Mouse (Mus musculus): ENCODE results near the gene Lrig1.
A peak's percentile ranks its signal among the peaks of the same experiment; 100 is the strongest.

The Lrig1 gene

GRCm38 (mm10) chr6:94647574-94648430, 52.2 kb downstream of the Lrig1 start:
- peak in 1 of 2 experiments; percentile 43 for DNase-seq (ENCODE audit: low spot score in 2 of 2)

- no peak for DNase-seq (ENCODE audit: low spot score in 2 of 2)
Measured at GRCm38 (mm10) chr6:94646902-94647301, 53.1 kb downstream of the Lrig1 start.

- DNase-seq (ENCODE audit: low spot score in 2 of 2): no peak
Measured at GRCm38 (mm10) chr6:94646274-94646863, 53.6 kb downstream of the Lrig1 start.

- DNase-seq (ENCODE audit: low spot score in 2 of 2): no peak
Measured at GRCm38 (mm10) chr6:94645723-94646122, 54.2 kb downstream of the Lrig1 start.

GRCm38 (mm10) chr6:94644641-94645040, 55.3 kb downstream of the Lrig1 start:
- DNase-seq (ENCODE audit: low spot score in 2 of 2): no peak

- no peak for DNase-seq (ENCODE audit: low spot score in 2 of 2)
Measured at GRCm38 (mm10) chr6:94643989-94644388, 56.0 kb downstream of the Lrig1 start.

- DNase-seq (ENCODE audit: low spot score in 2 of 2): no peak
Measured at GRCm38 (mm10) chr6:94642048-94642447, 57.9 kb downstream of the Lrig1 start.

- no peak for DNase-seq (ENCODE audit: low spot score in 2 of 2)
Measured at GRCm38 (mm10) chr6:94640297-94640696, 59.7 kb downstream of the Lrig1 start.

- DNase-seq (ENCODE audit: low spot score in 2 of 2): no peak
Measured at GRCm38 (mm10) chr6:94637024-94637434, 62.9 kb downstream of the Lrig1 start.

GRCm38 (mm10) chr6:94635343-94635742, 64.6 kb downstream of the Lrig1 start:
- DNase-seq (ENCODE audit: low spot score in 2 of 2): no peak

GRCm38 (mm10) chr6:94634710-94635109, 65.2 kb downstream of the Lrig1 start:
- no peak for DNase-seq (ENCODE audit: low spot score in 2 of 2)

GRCm38 (mm10) chr6:94634274-94634673, 65.7 kb downstream of the Lrig1 start:
- no peak for DNase-seq (ENCODE audit: low spot score in 2 of 2)

- no peak for DNase-seq (ENCODE audit: low spot score in 2 of 2)
Measured at GRCm38 (mm10) chr6:94631779-94632082, 68.2 kb downstream of the Lrig1 start.

- no peak for DNase-seq (ENCODE audit: low spot score in 2 of 2)
Measured at GRCm38 (mm10) chr6:94631051-94631778, 68.7 kb downstream of the Lrig1 start.

GRCm38 (mm10) chr6:94628787-94629186, 71.2 kb downstream of the Lrig1 start:
- DNase-seq (ENCODE audit: low spot score in 2 of 2): no peak

GRCm38 (mm10) chr6:94627714-94628595, 72.0 kb downstream of the Lrig1 start:
- no peak for DNase-seq (ENCODE audit: low spot score in 2 of 2)

- no peak for DNase-seq (ENCODE audit: low spot score in 2 of 2)
Measured at GRCm38 (mm10) chr6:94626807-94627206, 73.2 kb downstream of the Lrig1 start.

- DNase-seq (ENCODE audit: low spot score in 2 of 2): no peak
Measured at GRCm38 (mm10) chr6:94625896-94626295, 74.1 kb downstream of the Lrig1 start.

GRCm38 (mm10) chr6:94624543-94624942, 75.4 kb downstream of the Lrig1 start:
- DNase-seq (ENCODE audit: low spot score in 2 of 2): no peak

GRCm38 (mm10) chr6:94622983-94623382, 77.0 kb downstream of the Lrig1 start:
- DNase-seq (ENCODE audit: low spot score in 2 of 2): peak in 1 of 2 experiments; percentile 30

- peak in 1 of 2 experiments; percentile 55 for DNase-seq (ENCODE audit: low spot score in 2 of 2)
Measured at GRCm38 (mm10) chr6:94620801-94621301, 79.1 kb downstream of the Lrig1 start.

Measured in urinary bladder, postnatal 4 days (tissue).